Mouse (Mus musculus) cortical plate, adult 2 months (tissue): ENCODE data around the gene Tanc2.

ENCODE experiments used
- CTCF ChIP-seq: fragments of 200-500 bp; IDR thresholded peaks from 2 replicates; pipeline ENCODE4 v1.5.1; 2011; ENCODE audit warnings: mild to moderate bottlenecking, control low read depth, low read length; ENCODE audit not compliant: insufficient read depth; ENCODE audit errors: extremely low read depth
- POLR2A ChIP-seq: fragments of 200-500 bp; IDR thresholded peaks from 2 replicates; pipeline ENCODE4 v1.6.1; 2011; ENCODE audit warnings: mild to moderate bottlenecking, low read length, control low read depth; ENCODE audit not compliant: insufficient read depth; ENCODE audit errors: extremely low read depth

GRCm38 (mm10) chr11:105952111-105952510, 362.3 kb downstream of the Tanc2 start:
- no peak for TF ChIP-seq POLR2A
- TF ChIP-seq CTCF = no peak
